Comparison of ENCODE assay signal across 7 mouse cellular contexts in the genomic region with DNA sequence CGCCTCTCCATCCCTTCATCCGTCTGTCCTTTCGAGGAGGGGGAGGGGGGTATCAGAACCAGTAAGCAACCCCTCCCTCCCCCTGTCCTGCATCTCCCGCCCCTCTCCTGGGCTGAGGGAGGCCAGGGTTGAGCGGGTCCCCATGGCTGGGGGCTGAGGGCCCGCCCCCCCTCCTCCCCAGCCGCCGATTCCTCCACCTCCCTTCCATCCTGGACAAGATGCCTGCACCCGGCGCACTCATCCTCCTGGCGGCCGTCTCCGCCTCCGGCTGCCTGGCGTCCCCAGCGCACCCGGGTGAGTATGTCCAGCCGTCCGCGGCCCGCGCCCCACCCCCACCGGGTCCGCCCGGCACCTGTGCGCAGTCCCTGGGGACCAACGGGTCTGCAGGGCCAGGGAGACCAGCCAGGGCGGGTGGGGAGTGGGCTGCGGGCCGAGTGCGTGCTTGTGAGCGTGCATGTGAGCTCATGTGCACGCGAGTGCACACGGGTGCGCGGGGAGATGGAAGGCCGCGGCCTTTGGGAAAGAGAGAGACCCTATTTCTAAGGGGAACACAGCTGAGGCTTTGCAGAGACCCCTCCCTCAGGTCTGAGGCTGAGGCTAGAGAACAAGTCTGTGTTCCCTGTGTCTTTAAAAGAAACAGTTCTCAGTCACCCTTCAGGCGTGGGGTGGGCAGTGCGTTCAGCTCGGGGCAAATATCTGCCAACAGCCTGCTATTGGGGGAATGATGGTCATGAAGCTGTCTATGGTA. TPM values are rescaled to one million over a fixed set of nuclear protein-coding genes. Genes with fewer than 3 reads are reported as not detected.
DNase-seq lines count a peak whose midpoint lies in the region.

No protein-coding gene starts in this region.

- peak overlapping the region; percentile 80 for H3K4me3 ChIP-seq in hindbrain, embryonic 10.5 days

- peaks cover 24% of the 10 kb centered on the region for H3K27me3 ChIP-seq in hindbrain, embryonic 10.5 days (ENCODE audit: insufficient read depth, poor library complexity, severe bottlenecking)

- under 1% methylated on average over 38 of the region's 42 CpGs for WGBS in hindbrain, embryonic 10.5 days

- no peaks in the 10 kb centered on the region for H3K9me3 ChIP-seq in hindbrain, embryonic 10.5 days

- H3K27ac ChIP-seq in hindbrain, embryonic 10.5 days, result peak overlapping the region; percentile 89

- H3K4me1 ChIP-seq in hindbrain, embryonic 10.5 days (replicated peaks), result peaks cover 50% of the 10 kb centered on the region

- intact Hi-C loops in left cerebral cortex, postnatal 4 days (cut with DNase I), result no loop called here

- DNase-seq in left cerebral cortex, postnatal 4 days, result peak; percentile 82
- no peak for DNase-seq in left cerebral cortex, adult 11 months (ENCODE audit: low spot score)
- peak; percentile 85 to 88 for DNase-seq in cerebellum, postnatal 14 days
- no peak for DNase-seq in hindbrain, embryonic 10.5 days (ENCODE audit: low spot score)
- peak; percentile 62 for DNase-seq in mesoderm, embryonic 11.5 days (ENCODE audit: low read depth, low spot score)
- no peak for DNase-seq in ovary, postnatal 10 days (ENCODE audit: low spot score)
- no peak for DNase-seq in urinary bladder, postnatal 25 days (ENCODE audit: low spot score)

- H3K36me3 ChIP-seq in hindbrain, embryonic 10.5 days, result peaks cover 35% of the 10 kb centered on the region

RNA-seq across cellular contexts. Expression of a gene that starts 1.1 kb away (rescaled TPM):
- 1 to 10 TPM; 4.9 to 5.5 TPM for total RNA-seq in left cerebral cortex, postnatal 4 days (2021)
- 1.7 and 2.2 TPM in 2 replicates for polyA plus RNA-seq in hindbrain, embryonic 10.5 days (2016; fragmentation: Nextera tagmentation; extraction: Ambion mirVana)

RNA-seq across cellular contexts. Expression of a gene that starts 2.0 kb away (rescaled TPM):
- total RNA-seq in left cerebral cortex, postnatal 4 days (2021), result 100 to 1,000 TPM; 304 to 352 TPM
- 2.3 and 5.4 TPM in 2 replicates for polyA plus RNA-seq in hindbrain, embryonic 10.5 days (2016; fragmentation: Nextera tagmentation; extraction: Ambion mirVana)

RNA-seq across cellular contexts. Expression of a gene that starts 28.8 kb away (rescaled TPM):
- total RNA-seq in left cerebral cortex, postnatal 4 days (2021), result 100 to 1,000 TPM; 249 TPM
- 164 and 231 TPM in 2 replicates for polyA plus RNA-seq in hindbrain, embryonic 10.5 days (2016; fragmentation: Nextera tagmentation; extraction: Ambion mirVana)

RNA-seq across cellular contexts. Expression of a gene that starts 39.0 kb away (rescaled TPM):
- 1 to 10 TPM; 1.6 to 2.1 TPM for total RNA-seq in left cerebral cortex, postnatal 4 days (2021)
- 0.91 and 1.0 TPM in 2 replicates for polyA plus RNA-seq in hindbrain, embryonic 10.5 days (2016; fragmentation: Nextera tagmentation; extraction: Ambion mirVana)

RNA-seq across cellular contexts. Expression of a gene that starts 45.2 kb away (rescaled TPM):
- total RNA-seq in left cerebral cortex, postnatal 4 days (2021), result 10 to 100 TPM; 31.8 to 35.5 TPM
- polyA plus RNA-seq in hindbrain, embryonic 10.5 days (2016; fragmentation: Nextera tagmentation; extraction: Ambion mirVana), result 85.2 and 110 TPM in 2 replicates

Comparison
In these comparisons a context has a peak if more than half of its experiments do, and no peak if none do; other contexts are left out.
1. DNase-seq: peak in left cerebral cortex, postnatal 4 days (single experiment), cerebellum, postnatal 14 days (2 of 2) and mesoderm, embryonic 11.5 days (single experiment); none in left cerebral cortex, adult 11 months (single experiment), hindbrain, embryonic 10.5 days (single experiment), ovary, postnatal 10 days (single experiment) and urinary bladder, postnatal 25 days (single experiment).